In genomic region chr14:50969558-50970544, GRCm38 (mm10) we compare ENCODE assay signal across 10 mouse cellular contexts. TPM values are rescaled to one million over a fixed set of nuclear protein-coding genes. Genes with fewer than 3 reads are reported as not detected.
DNase-seq lines count a peak whose midpoint lies in the region; ATAC-seq and TF ChIP-seq lines count a peak whose summit lies in the region.
"Had no signal": no experiment of that assay in that cellular context is flagged by ENCODE, and none has a peak within 500 bp of the region (broad histone marks: within the 10 kb centered on the region; RNA-seq: fewer than 3 reads in every experiment).

No protein-coding gene starts in this region.

- peak; percentile 77 for ATAC-seq in common myeloid progenitor, adult 5-6 weeks (replicated peaks; ENCODE audit: low read depth, poor library complexity, severe bottlenecking)

- peaks cover 5% of the 10 kb centered on the region for H3K4me1 ChIP-seq in heart, adult 2 months (ENCODE audit: control insufficient read depth, insufficient read depth, low read length)
- peaks cover 23% of the 10 kb centered on the region for H3K4me1 ChIP-seq in midbrain, embryonic 10.5 days
- H3K4me1 ChIP-seq: limb, embryonic 15.5 days; stomach, embryonic 15.5 days had no signal

- H3K27ac ChIP-seq in heart, adult 2 months: peak overlapping the region; percentile 66
- peak overlapping the region; percentile 72 for H3K27ac ChIP-seq in midbrain, embryonic 10.5 days (replicated peaks)
- H3K27ac ChIP-seq: limb, embryonic 15.5 days; stomach, embryonic 15.5 days had no signal

- H3K79me2 ChIP-seq in heart, adult 2 months (replicated peaks; ENCODE audit: control insufficient read depth, insufficient read depth, low read length): no peaks in the 10 kb centered on the region

- H3K9ac ChIP-seq in heart, adult 2 months (ENCODE audit: low read depth, low read length): peak overlapping the region; percentile 12; the same call in 1 of the 2 replicates
- H3K9ac ChIP-seq: limb, embryonic 15.5 days; stomach, embryonic 15.5 days had no signal

- no peak for TF ChIP-seq EP300 in heart, adult 2 months (IDR thresholded peaks at IDR 0.05; ENCODE audit: insufficient read depth, low read depth, low read length)

- no peak for TF ChIP-seq CTCF in heart, adult 2 months (IDR thresholded peaks at IDR 0.05)

- 22% methylated on average over 12 of the region's 12 CpGs for whole genome bisulfite sequencing in heart, adult 2 months
- WGBS in midbrain, embryonic 10.5 days: 14% methylated on average over 12 of the region's 12 CpGs

- no peak for TF ChIP-seq POLR2A in heart, adult 2 months (IDR thresholded peaks at IDR 0.05; ENCODE audit: insufficient read depth, low read depth, low read length)

- peak; percentile 93 for DNase-seq in heart, adult 11 months
- DNase-seq in heart, postnatal 25 days (ENCODE audit: low spot score): no peak
- peak; percentile 46 to 51 for DNase-seq in heart, adult 2 months
- DNase-seq in layer of hippocampus, postnatal 10 days (ENCODE audit: low spot score in 2 of 2): peak; percentile 50 to 60
- peak; percentile 31 for DNase-seq in midbrain, embryonic 10.5 days (ENCODE audit: low spot score)
- no peak for DNase-seq in MN1 (ENCODE audit: low spot score)
- DNase-seq in urinary bladder, postnatal 10 days (ENCODE audit: low spot score): no peak

- H3K27me3 ChIP-seq in heart, adult 2 months (ENCODE audit: control insufficient read depth, insufficient read depth, low read length): no peaks in the 10 kb centered on the region
- H3K27me3 ChIP-seq in midbrain, embryonic 10.5 days (ENCODE audit: low read depth, poor library complexity, severe bottlenecking): no peaks in the 10 kb centered on the region
- H3K27me3 ChIP-seq: limb, embryonic 15.5 days; stomach, embryonic 15.5 days had no signal

- no peaks in the 10 kb centered on the region for H3K36me3 ChIP-seq in heart, adult 2 months (ENCODE audit: control insufficient read depth, insufficient read depth, low read length)
- no peaks in the 10 kb centered on the region for H3K36me3 ChIP-seq in midbrain, embryonic 10.5 days
- H3K36me3 ChIP-seq: limb, embryonic 15.5 days; stomach, embryonic 15.5 days had no signal

- H3K4me3 ChIP-seq in heart, adult 2 months: no peak overlapping the region
- H3K4me3 ChIP-seq in midbrain, embryonic 10.5 days: peak overlapping the region; percentile 23; the same call in 1 of the 2 replicates
- H3K4me3 ChIP-seq: limb, embryonic 15.5 days; stomach, embryonic 15.5 days had no signal

- H3K9me3 ChIP-seq in midbrain, embryonic 10.5 days (replicated peaks): no peaks in the 10 kb centered on the region
- H3K9me3 ChIP-seq: limb, embryonic 15.5 days; stomach, embryonic 15.5 days had no signal

- intact Hi-C loops in heart, postnatal 25 days (cut with DNase I): loop anchor here (5.0 kb wide), 1 partner anchor 37 kb away; the partner anchor contains the start of gene Rnase10
- intact Hi-C loops in heart, adult 2 months (cut with DNase I): loop anchor here (2.0 kb wide), 1 partner anchor 39 kb away; no protein-coding TSS in a partner anchor

RNA-seq across cellular contexts. Expression of gene Pnp2, which starts 14.1 kb away (rescaled TPM):
- under 1 TPM; 0.61 to 0.75 TPM for total RNA-seq in heart, postnatal 25 days (2021)
- total RNA-seq in common myeloid progenitor, adult 5-6 weeks (2017): 1.5 and 5.4 TPM in 2 replicates
- under 1 TPM; 0.52 to 0.75 TPM for total RNA-seq in heart, adult 2 months (2021)
- polyA plus RNA-seq in heart, adult 2 months (2012; rRNA removed): 0.53 and 1.1 TPM in 2 replicates
- 1 to 10 TPM; 1.0 to 1.7 TPM for total RNA-seq in layer of hippocampus, postnatal 10 days (2021)
- 0.15 and 0.78 TPM in 2 replicates for polyA plus RNA-seq in midbrain, embryonic 10.5 days (2016; fragmentation: Nextera tagmentation; extraction: Ambion mirVana)

RNA-seq across cellular contexts. Expression of gene Gm49342, which starts 25.5 kb away (rescaled TPM):
- total RNA-seq in heart, postnatal 25 days (2021): 10 to 100 TPM; 12.6 TPM
- total RNA-seq in common myeloid progenitor, adult 5-6 weeks (2017): 34.9 and 44.0 TPM in 2 replicates
- 10 to 100 TPM; 11.3 to 12.1 TPM for total RNA-seq in heart, adult 2 months (2021)
- 13.4 and 23.4 TPM in 2 replicates for polyA plus RNA-seq in heart, adult 2 months (2012; rRNA removed)
- total RNA-seq in layer of hippocampus, postnatal 10 days (2021): 10 to 100 TPM in 1 of 2 experiments, 1 to 10 TPM in 1; 9.2 to 11.1 TPM
- polyA plus RNA-seq in midbrain, embryonic 10.5 days (2016; fragmentation: Nextera tagmentation; extraction: Ambion mirVana): not detected in 2 replicates
- polyA plus RNA-seq: limb, embryonic 15.5 days; stomach, embryonic 15.5 days had no signal

RNA-seq across cellular contexts. Expression of gene Rnase10, which starts 37.7 kb away (rescaled TPM):
- under 1 TPM in 1 of 2 experiments, not detected in 1; 0.39 TPM for total RNA-seq in heart, postnatal 25 days (2021)
- total RNA-seq in common myeloid progenitor, adult 5-6 weeks (2017): not detected in 2 replicates
- under 1 TPM in 1 of 2 experiments, not detected in 1; 0.61 TPM for total RNA-seq in heart, adult 2 months (2021)
- 0.21 and 0.38 TPM in 2 replicates for polyA plus RNA-seq in heart, adult 2 months (2012; rRNA removed)
- under 1 TPM in 1 of 2 experiments, not detected in 1; 0.22 TPM for total RNA-seq in layer of hippocampus, postnatal 10 days (2021)
- polyA plus RNA-seq in midbrain, embryonic 10.5 days (2016; fragmentation: Nextera tagmentation; extraction: Ambion mirVana): not detected in 2 replicates

RNA-seq across cellular contexts. Expression of gene Pnp, which starts 39.0 kb away (rescaled TPM):
- 10 to 100 TPM; 12.2 to 13.5 TPM for total RNA-seq in heart, postnatal 25 days (2021)
- 144 and 156 TPM in 2 replicates for total RNA-seq in common myeloid progenitor, adult 5-6 weeks (2017)
- total RNA-seq in heart, adult 2 months (2021): 10 to 100 TPM; 14.4 to 18.1 TPM
- 17.2 and 25.4 TPM in 2 replicates for polyA plus RNA-seq in heart, adult 2 months (2012; rRNA removed)
- total RNA-seq in layer of hippocampus, postnatal 10 days (2021): 10 to 100 TPM; 17.1 to 21.5 TPM
- 73.9 and 85.1 TPM in 2 replicates for polyA plus RNA-seq in midbrain, embryonic 10.5 days (2016; fragmentation: Nextera tagmentation; extraction: Ambion mirVana)

RNA-seq across cellular contexts. Expression of gene Pip4p1, which starts 39.2 kb away (rescaled TPM):
- total RNA-seq in heart, postnatal 25 days (2021): 10 to 100 TPM; 21.1 to 23.6 TPM
- 15.6 and 17.3 TPM in 2 replicates for total RNA-seq in common myeloid progenitor, adult 5-6 weeks (2017)
- 10 to 100 TPM; 18.6 to 27.8 TPM for total RNA-seq in heart, adult 2 months (2021)
- polyA plus RNA-seq in heart, adult 2 months (2012; rRNA removed): 30.5 and 54.4 TPM in 2 replicates
- total RNA-seq in layer of hippocampus, postnatal 10 days (2021): 10 to 100 TPM; 72.7 to 85.3 TPM
- polyA plus RNA-seq in midbrain, embryonic 10.5 days (2016; fragmentation: Nextera tagmentation; extraction: Ambion mirVana): 50.4 and 55.6 TPM in 2 replicates

Comparison
In these comparisons a context has a peak if more than half of its experiments do, and no peak if none do; other contexts are left out.
1. DNase-seq: peak in heart, adult 11 months (single experiment), heart, adult 2 months (2 of 2), layer of hippocampus, postnatal 10 days (2 of 2) and midbrain, embryonic 10.5 days (single experiment); none in heart, postnatal 25 days (single experiment), MN1 (single experiment) and urinary bladder, postnatal 10 days (single experiment).